Mouse (Mus musculus) embryo, embryonic 11.5 days (tissue): ENCODE measurements around the gene Gm11009.
"Not testable (repeated sequence)": the region's sequence is repeated elsewhere in the genome, so short reads cannot be mapped to it uniquely, and the experiment has no call there.

ENCODE experiments used
- DNase-seq: peaks from one replicate; pipeline ENCODE4 v3.0.0-alpha.2; 2012; ENCODE audit warnings: low read depth, low spot score

Gm11009 gene

DNA sequence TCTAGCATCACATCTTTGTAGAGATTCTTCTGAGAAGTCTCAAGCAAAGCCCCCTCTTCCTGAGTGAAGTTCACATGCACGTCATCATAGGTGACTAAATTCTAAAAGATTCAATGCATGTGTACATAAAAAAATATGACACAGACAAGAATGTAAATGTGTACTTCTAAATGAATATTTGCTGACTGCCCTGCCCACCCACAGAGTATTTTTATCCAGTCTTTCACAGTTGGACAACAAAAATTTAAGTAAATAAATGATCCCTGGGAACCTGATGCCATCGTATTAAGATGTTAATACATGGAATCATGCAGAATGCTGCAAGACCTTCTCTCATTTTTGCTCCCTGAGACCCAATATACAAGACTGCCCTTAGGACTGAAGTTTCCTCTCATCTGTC is at the start of gene Gm11009:
TSS of gene Gm11009 (minus strand) at position 101 of the 400 bp plus-strand sequence.
- DNase-seq, result not testable (repeated sequence)
